Mouse (Mus musculus): ENCODE measurements around the gene Bpi. TPM values are rescaled to one million over a fixed set of nuclear protein-coding genes. Genes with fewer than 3 reads are reported as not detected.

Gene Bpi
- polyA plus RNA-seq, 1 experiment from 2014 or later: not detected

GRCm38 (mm10) chr2:158283136-158283535, 25.2 kb downstream of the Bpi start:
- Histone ChIP-seq H3K27me3 (ENCODE audit: control insufficient read depth, insufficient read depth, low read length) (no peaks in the 10 kb centered on the region), H3K4me1 (replicated peaks; ENCODE audit: control insufficient read depth, insufficient read depth) (no peaks in the 10 kb centered on the region), H3K4me2 (replicated peaks; ENCODE audit: low read depth) (no peak overlapping the region), H3K9ac (ENCODE audit: low read length) (no peak overlapping the region), H3K36me3 (ENCODE audit: control insufficient read depth, insufficient read depth, low read length) (no peaks in the 10 kb centered on the region), H3K27ac (replicated peaks) (no peak overlapping the region), H3K9me3 (ENCODE audit: control insufficient read depth, low read length) (no peaks in the 10 kb centered on the region), H3K4me3 (ENCODE audit: low read depth, low read length) (no peak overlapping the region)
- no peak for DNase-seq (ENCODE audit: low spot score)
- WGBS: 75% methylated on average over 7 of the region's 7 CpGs
- ATAC-seq (ENCODE audit: low FRiP score, low TSS enrichment): no peak
- TF ChIP-seq EP300 (optimal IDR thresholded peaks at IDR 0.05): no peak
- TF ChIP-seq CTCF (IDR thresholded peaks at IDR 0.05; ENCODE audit: low read depth): no peak

DNA sequence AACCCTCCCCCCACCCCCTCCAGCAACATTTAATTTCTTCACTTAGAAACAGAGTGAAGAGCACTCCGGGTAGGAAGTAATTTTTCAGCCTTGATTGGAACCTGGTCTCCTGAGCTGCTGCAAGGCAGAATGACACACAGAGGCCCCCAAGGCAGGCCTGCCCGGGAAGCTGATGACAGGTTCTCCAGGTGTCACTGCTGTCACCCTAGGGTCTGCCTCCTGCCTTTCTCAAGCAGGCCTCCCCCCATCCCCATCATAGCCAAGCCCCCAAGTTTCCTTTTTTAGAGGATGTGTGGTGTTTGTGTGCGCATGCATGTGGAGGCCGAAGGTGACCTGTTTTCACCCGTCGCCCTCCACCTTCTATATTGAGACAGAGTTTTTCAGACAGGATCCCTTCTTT, 25.9 kb downstream of the Bpi start:
- WGBS: 79% methylated on average over 6 of the region's 6 CpGs
- no peak for ATAC-seq (ENCODE audit: low FRiP score, low TSS enrichment)
- H3K4me3 ChIP-seq (ENCODE audit: low read depth, low read length): no peak overlapping the region
- no peak overlapping the region for H3K9ac ChIP-seq (ENCODE audit: low read length)
- no peaks in the 10 kb centered on the region for H3K4me1 ChIP-seq (replicated peaks; ENCODE audit: control insufficient read depth, insufficient read depth)
- no peak overlapping the region for H3K4me2 ChIP-seq (replicated peaks; ENCODE audit: low read depth)
- no peak for DNase-seq (ENCODE audit: low spot score)
- TF ChIP-seq EP300 (optimal IDR thresholded peaks at IDR 0.05) (no peak), CTCF (IDR thresholded peaks at IDR 0.05; ENCODE audit: low read depth) (no peak)
- H3K9me3 ChIP-seq (ENCODE audit: control insufficient read depth, low read length): no peaks in the 10 kb centered on the region
- H3K27ac ChIP-seq (replicated peaks): no peak overlapping the region
- H3K36me3 ChIP-seq (ENCODE audit: control insufficient read depth, insufficient read depth, low read length): no peaks in the 10 kb centered on the region
- H3K27me3 ChIP-seq (ENCODE audit: control insufficient read depth, insufficient read depth, low read length): no peaks in the 10 kb centered on the region

DNA sequence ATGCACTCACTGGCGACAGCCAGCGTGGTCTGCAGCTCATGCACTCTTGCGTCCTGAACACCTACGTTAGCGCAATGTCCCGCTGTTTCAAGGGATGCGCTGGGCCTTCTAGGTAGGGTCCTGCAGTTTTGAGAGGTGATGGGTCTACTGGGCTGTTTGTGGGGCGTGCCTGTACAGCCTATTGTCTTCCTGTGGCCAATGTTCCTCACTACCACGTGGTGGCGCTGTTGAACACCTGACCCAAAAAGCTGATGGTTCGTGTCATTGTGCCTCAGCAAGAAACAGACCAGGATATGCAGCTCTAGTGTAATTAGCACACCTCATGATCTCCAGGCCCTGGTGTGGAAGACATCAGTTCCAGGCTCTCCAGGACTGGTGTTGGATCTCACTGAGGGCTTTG, 26.7 kb downstream of the Bpi start:
- DNase-seq (ENCODE audit: low spot score) (peak; percentile 55), ATAC-seq (ENCODE audit: low FRiP score, low TSS enrichment) (peak; percentile 38; the same call in 1 of the 2 replicates)
- Histone ChIP-seq H3K4me1 (replicated peaks; ENCODE audit: control insufficient read depth, insufficient read depth) (no peaks in the 10 kb centered on the region), H3K27ac (replicated peaks) (no peak overlapping the region), H3K36me3 (ENCODE audit: control insufficient read depth, insufficient read depth, low read length) (no peaks in the 10 kb centered on the region), H3K9ac (ENCODE audit: low read length) (no peak overlapping the region), H3K4me2 (replicated peaks; ENCODE audit: low read depth) (no peak overlapping the region), H3K4me3 (ENCODE audit: low read depth, low read length) (no peak overlapping the region), H3K27me3 (ENCODE audit: control insufficient read depth, insufficient read depth, low read length) (no peaks in the 10 kb centered on the region), H3K9me3 (ENCODE audit: control insufficient read depth, low read length) (no peaks in the 10 kb centered on the region)
- 27% methylated on average over 11 of the region's 11 CpGs for WGBS
- TF ChIP-seq EP300 (optimal IDR thresholded peaks at IDR 0.05): no peak
- peak; percentile 88 for TF ChIP-seq CTCF (IDR thresholded peaks at IDR 0.05; ENCODE audit: low read depth)

DNA sequence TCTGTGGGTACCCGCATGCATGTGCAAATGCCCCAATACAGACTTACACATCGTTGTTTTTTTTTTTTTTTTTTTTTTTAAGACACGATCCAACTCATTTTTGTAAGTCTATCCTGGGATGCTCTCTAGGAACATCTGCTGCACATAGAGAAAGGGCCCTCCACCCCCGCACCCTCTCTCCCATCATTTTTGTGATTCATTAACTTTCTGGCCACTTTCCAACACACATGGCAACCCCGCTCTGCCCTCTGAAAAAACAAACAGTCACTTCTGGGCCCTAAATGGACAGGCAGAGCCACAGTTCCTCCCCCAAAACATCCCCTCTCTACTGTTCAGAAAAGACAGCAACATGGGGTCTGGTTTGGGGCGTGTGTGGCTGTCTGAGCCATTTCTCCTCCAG, 27.8 kb downstream of the Bpi start:
- no peak overlapping the region for H3K4me3 ChIP-seq (ENCODE audit: low read depth, low read length)
- TF ChIP-seq CTCF (IDR thresholded peaks at IDR 0.05; ENCODE audit: low read depth) (no peak), EP300 (optimal IDR thresholded peaks at IDR 0.05) (no peak)
- H3K27me3 ChIP-seq (ENCODE audit: control insufficient read depth, insufficient read depth, low read length): no peaks in the 10 kb centered on the region
- H3K36me3 ChIP-seq (ENCODE audit: control insufficient read depth, insufficient read depth, low read length): no peaks in the 10 kb centered on the region
- H3K27ac ChIP-seq (replicated peaks): no peak overlapping the region
- H3K9me3 ChIP-seq (ENCODE audit: control insufficient read depth, low read length): no peaks in the 10 kb centered on the region
- no peaks in the 10 kb centered on the region for H3K4me1 ChIP-seq (replicated peaks; ENCODE audit: control insufficient read depth, insufficient read depth)
- no peak overlapping the region for H3K4me2 ChIP-seq (replicated peaks; ENCODE audit: low read depth)
- WGBS: 47% methylated on average over 6 of the region's 6 CpGs
- DNase-seq (ENCODE audit: low spot score) (no peak), ATAC-seq (ENCODE audit: low FRiP score, low TSS enrichment) (no peak)
- no peak overlapping the region for H3K9ac ChIP-seq (ENCODE audit: low read length)

DNA sequence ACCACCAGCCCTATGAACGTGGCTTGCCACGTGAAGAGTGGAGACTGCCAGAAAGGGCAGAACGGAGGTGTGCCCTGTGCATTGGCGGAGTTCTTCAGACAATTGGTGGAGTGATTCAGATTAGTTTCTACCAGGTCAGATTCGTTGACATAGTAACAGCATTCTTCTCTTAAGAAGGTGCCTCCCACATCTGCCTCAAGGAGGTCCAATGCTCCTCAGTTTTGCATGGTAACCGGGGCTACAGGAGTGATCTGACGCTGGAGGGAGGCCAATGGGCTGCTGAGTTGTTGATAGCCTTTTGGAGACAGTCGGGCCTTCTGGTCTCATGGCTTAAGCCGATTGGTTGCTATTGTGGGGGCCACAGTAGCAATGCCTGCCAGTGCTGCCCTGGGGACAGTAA, 37.8 kb downstream of the Bpi start:
- Histone ChIP-seq H3K4me3 (ENCODE audit: low read depth, low read length) (no peak overlapping the region), H3K9ac (ENCODE audit: low read length) (no peak overlapping the region), H3K9me3 (ENCODE audit: control insufficient read depth, low read length) (no peaks in the 10 kb centered on the region), H3K4me2 (replicated peaks; ENCODE audit: low read depth) (no peak overlapping the region), H3K36me3 (ENCODE audit: control insufficient read depth, insufficient read depth, low read length) (no peaks in the 10 kb centered on the region), H3K27ac (replicated peaks) (no peak overlapping the region), H3K4me1 (replicated peaks; ENCODE audit: control insufficient read depth, insufficient read depth) (no peaks in the 10 kb centered on the region), H3K27me3 (ENCODE audit: control insufficient read depth, insufficient read depth, low read length) (no peaks in the 10 kb centered on the region)
- DNase-seq (ENCODE audit: low spot score) (peak; percentile 30), ATAC-seq (ENCODE audit: low FRiP score, low TSS enrichment) (0 out of 2 replicates have a peak, but pooled peaks have one; percentile 35)
- no peak for TF ChIP-seq EP300 (optimal IDR thresholded peaks at IDR 0.05)
- WGBS: 58% methylated on average over 9 of the region's 9 CpGs

DNA sequence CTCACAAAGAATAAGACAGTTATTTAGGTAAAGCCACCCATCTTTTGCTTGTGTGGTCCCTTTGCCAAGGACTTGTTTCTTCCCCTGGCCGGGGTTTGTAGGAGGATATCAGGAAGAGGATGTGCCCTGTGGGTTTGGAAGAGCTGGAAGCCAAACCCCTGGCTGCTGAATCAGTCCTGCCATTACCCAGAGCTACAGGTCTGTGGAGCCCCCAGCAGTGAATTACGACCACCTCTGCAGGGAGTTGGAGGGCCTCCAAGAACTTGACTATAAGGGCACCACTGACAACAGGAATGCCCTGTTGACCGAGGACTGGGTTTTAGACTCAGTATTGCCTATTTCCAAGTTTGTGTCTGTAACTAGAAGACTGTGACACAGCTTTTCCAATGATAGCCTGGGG, 41.3 kb downstream of the Bpi start:
- H3K27me3 ChIP-seq (ENCODE audit: control insufficient read depth, insufficient read depth, low read length): no peaks in the 10 kb centered on the region
- H3K4me3 ChIP-seq (ENCODE audit: low read depth, low read length): no peak overlapping the region
- no peak overlapping the region for H3K4me2 ChIP-seq (replicated peaks; ENCODE audit: low read depth)
- TF ChIP-seq EP300 (optimal IDR thresholded peaks at IDR 0.05): no peak
- no peak for TF ChIP-seq CTCF (IDR thresholded peaks at IDR 0.05; ENCODE audit: low read depth)
- 79% methylated on average over 3 of the region's 3 CpGs for WGBS
- H3K4me1 ChIP-seq (replicated peaks; ENCODE audit: control insufficient read depth, insufficient read depth): no peaks in the 10 kb centered on the region
- no peaks in the 10 kb centered on the region for H3K9me3 ChIP-seq (ENCODE audit: control insufficient read depth, low read length)
- no peak overlapping the region for H3K9ac ChIP-seq (ENCODE audit: low read length)
- no peaks in the 10 kb centered on the region for H3K36me3 ChIP-seq (ENCODE audit: control insufficient read depth, insufficient read depth, low read length)
- no peak overlapping the region for H3K27ac ChIP-seq (replicated peaks)
- DNase-seq (ENCODE audit: low spot score) (no peak), ATAC-seq (ENCODE audit: low FRiP score, low TSS enrichment) (no peak)
